Mouse (Mus musculus) adrenal gland, postnatal 25 days (tissue): Measurements from ENCODE around the gene Pappa2. TPM values are rescaled to one million over a fixed set of nuclear protein-coding genes. Genes with fewer than 3 reads are reported as not detected.

ENCODE experiments used
- DNase-seq: peaks from one replicate; pipeline ENCODE4 v3.0.0; 2021; ENCODE audit warnings: mixed read lengths
- total RNA-seq: library from RNA; stranded (reverse); gene quantifications from 2 replicates; pipeline ENCODE4 v1.2.3, GENCODE M21; 2021

The Pappa2 gene
- total RNA-seq, 1 experiment from 2014 or later, result 0.06 TPM

GRCm38 (mm10) chr1:158764211-158764610, 216.1 kb downstream of the Pappa2 start:
- no peak for DNase-seq

GRCm38 (mm10) chr1:158748356-158749096, 231.8 kb downstream of the Pappa2 start:
- DNase-seq, result no peak

- DNase-seq, result no peak
These were observed 238.8 kb downstream of the Pappa2 start for GRCm38 (mm10) chr1:158741449-158741848.

GRCm38 (mm10) chr1:158740949-158741348, 239.3 kb downstream of the Pappa2 start:
- DNase-seq, result no peak

GRCm38 (mm10) chr1:158740161-158740766, 240.0 kb downstream of the Pappa2 start:
- no peak for DNase-seq

- DNase-seq, result no peak
These were observed 241.0 kb downstream of the Pappa2 start for GRCm38 (mm10) chr1:158739132-158739919.

- no peak for DNase-seq
These were observed 247.3 kb downstream of the Pappa2 start for GRCm38 (mm10) chr1:158732868-158733496.

- DNase-seq, result peak; percentile 2
These were observed 266.8 kb downstream of the Pappa2 start for GRCm38 (mm10) chr1:158713301-158714095.

- DNase-seq, result no peak
These were observed 279.0 kb downstream of the Pappa2 start for GRCm38 (mm10) chr1:158701336-158701735.

- no peak for DNase-seq
These were observed 280.1 kb downstream of the Pappa2 start for GRCm38 (mm10) chr1:158700147-158700546.

- DNase-seq, result no peak
These were observed 281.0 kb downstream of the Pappa2 start for GRCm38 (mm10) chr1:158699276-158699675.

- no peak for DNase-seq
These were observed 282.3 kb downstream of the Pappa2 start for GRCm38 (mm10) chr1:158697859-158698569.

GRCm38 (mm10) chr1:158697423-158697822, 282.9 kb downstream of the Pappa2 start:
- no peak for DNase-seq

GRCm38 (mm10) chr1:158687726-158688125, 292.6 kb downstream of the Pappa2 start:
- no peak for DNase-seq

- peak; percentile 58 for DNase-seq
These were observed 310.2 kb downstream of the Pappa2 start for GRCm38 (mm10) chr1:158669971-158670592.

GRCm38 (mm10) chr1:158666001-158666400, 314.3 kb downstream of the Pappa2 start:
- no peak for DNase-seq
